Mouse (Mus musculus) liver, embryonic 14.5 days (tissue): Measurements from ENCODE around the gene Sox21.

Experiments used
- CTCF ChIP-seq: IDR thresholded peaks from 2 replicates; pipeline ENCODE4 v1.5.1; 2016; ENCODE audit warnings: antibody characterized with exemption, low read depth, control low read depth
- EP300 ChIP-seq: IDR thresholded peaks from 2 replicates; pipeline ENCODE4 v1.6.1; 2016; ENCODE audit warnings: antibody characterized with exemption, low read depth

- no peak for TF ChIP-seq EP300
- TF ChIP-seq CTCF: no peak
Observed at GRCm38 (mm10) chr14:118239351-118239750, 2.5 kb upstream of the Sox21 start.
